Mouse (Mus musculus) MEL (cell line): ENCODE measurements around the gene Pyurf. TPM values are rescaled to one million over a fixed set of nuclear protein-coding genes. Genes with fewer than 3 reads are reported as not detected.
A peak's percentile ranks its signal among the peaks of the same experiment; 100 is the strongest.

Experiments
- DNase-seq: peaks from one replicate; pipeline ENCODE4 v3.0.0; 2011; ENCODE audit warnings: low read depth, low spot score
- H3K27ac ChIP-seq: 2 replicates; pipeline ENCODE4 v1.5.1; 2012; ENCODE audit warnings: low read depth, mild to moderate bottlenecking, control low read depth, low read length, moderate library complexity; ENCODE audit not compliant: control insufficient read depth
- H3K27me3 ChIP-seq, 2 experiments: fragments of 150-350 bp in 1 of 2; sonication (generic) in 1 of 2; 2 replicates each; pipeline ENCODE4 v1.6.1; 2012; ENCODE audit warnings: low read length in 2 of 2, mild to moderate bottlenecking in 2 of 2, improper control_type of control experiment in 1 of 2, moderate library complexity in 1 of 2; ENCODE audit not compliant: insufficient read depth in 2 of 2, control insufficient read depth in 1 of 2
- H3K36me3 ChIP-seq, 2 experiments: 2 replicates each; pipeline ENCODE4 v1.6.1; 2012 to 2014; ENCODE audit warnings: low read length in 2 of 2, improper control_type of control experiment in 1 of 2, inconsistent platforms in 1 of 2, mild to moderate bottlenecking in 1 of 2; ENCODE audit not compliant: insufficient read depth in 2 of 2, control insufficient read depth in 1 of 2
- H3K4me1 ChIP-seq, 2 experiments: fragments of 150-350 bp in 1 of 2; sonication (generic) in 1 of 2; 2 replicates each; pipeline ENCODE4 v1.6.1; 2012; ENCODE audit warnings: low read length in 2 of 2, improper control_type of control experiment in 1 of 2, mild to moderate bottlenecking in 1 of 2; ENCODE audit not compliant: insufficient read depth in 2 of 2, control insufficient read depth in 1 of 2
- H3K4me3 ChIP-seq, 2 experiments: fragments of 150-350 bp in 1 of 2; sonication (generic) in 1 of 2; 2 replicates each; pipeline ENCODE4 v1.5.1; 2012; ENCODE audit warnings: low read depth in 2 of 2, low read length in 2 of 2, mild to moderate bottlenecking in 2 of 2, moderate library complexity in 2 of 2, control low read depth in 1 of 2, improper control_type of control experiment in 1 of 2; ENCODE audit not compliant: control insufficient read depth in 1 of 2, insufficient read depth in 1 of 2
- H3K79me2 ChIP-seq: 2 replicates; pipeline ENCODE4 v1.6.1; 2012; ENCODE audit warnings: mild to moderate bottlenecking, low read length, moderate library complexity; ENCODE audit not compliant: control insufficient read depth, poor library complexity, insufficient read depth
- H3K9ac ChIP-seq: 2 replicates; pipeline ENCODE4 v1.6.1; 2012; ENCODE audit warnings: low read depth, mild to moderate bottlenecking, control low read depth, low read length, moderate library complexity; ENCODE audit not compliant: control insufficient read depth, poor library complexity, severe bottlenecking
- H3K9me3 ChIP-seq: fragments of 150-350 bp; sonication (generic); replicated peaks from 2 replicates; pipeline ENCODE4 v1.6.1; 2012; ENCODE audit warnings: mild to moderate bottlenecking, low read length, improper control_type of control experiment, moderate library complexity; ENCODE audit not compliant: insufficient read depth
- CTCF ChIP-seq, 3 experiments: IDR thresholded peaks in 2 of 3; conservative IDR thresholded peaks in 1 of 3; 2 replicates each; pipeline ENCODE4 v1.5.1; 2011 to 2012; ENCODE audit warnings: low read length in 3 of 3, low read depth in 2 of 3, mild to moderate bottlenecking in 2 of 3, improper control_type of control experiment in 1 of 3, inconsistent platforms in 1 of 3, mixed read lengths in 1 of 3, moderate library complexity in 1 of 3; ENCODE audit not compliant: control insufficient read depth in 1 of 3, insufficient read depth in 1 of 3, poor library complexity in 1 of 3, severe bottlenecking in 1 of 3
- E2F4 ChIP-seq: IDR thresholded peaks from 2 replicates; pipeline ENCODE4 v1.6.1; 2011; ENCODE audit warnings: low read depth, low read length, improper control_type of control experiment, borderline replicate concordance
- ELF1 ChIP-seq: IDR thresholded peaks from 2 replicates; pipeline ENCODE4 v1.6.1; 2014; ENCODE audit warnings: low read depth, mild to moderate bottlenecking, inconsistent platforms, low read length, improper control_type of control experiment, moderate library complexity
- EP300 ChIP-seq, 2 experiments: IDR thresholded peaks; 2 replicates each; pipeline ENCODE4 v1.6.1; 2011; ENCODE audit warnings: improper control_type of control experiment in 2 of 2, low read length in 2 of 2, low read depth in 1 of 2, mild to moderate bottlenecking in 1 of 2
- ETS1 ChIP-seq: IDR thresholded peaks from 2 replicates; pipeline ENCODE4 v1.6.1; 2012; ENCODE audit warnings: low read depth, mild to moderate bottlenecking, inconsistent platforms, low read length, improper control_type of control experiment, moderate library complexity
- GATA1 ChIP-seq: IDR thresholded peaks from 2 replicates; pipeline ENCODE4 v1.6.1; 2011; ENCODE audit warnings: low read depth, low read length, improper control_type of control experiment
- JUND ChIP-seq: IDR thresholded peaks from 2 replicates; pipeline ENCODE4 v1.6.1; 2011; ENCODE audit warnings: low read depth, mild to moderate bottlenecking, improper control_type of control experiment, low read length
- KAT2A ChIP-seq: conservative IDR thresholded peaks from 2 replicates; pipeline ENCODE4 v1.6.1; 2012; ENCODE audit warnings: low read depth, low read length, improper control_type of control experiment, inconsistent platforms
- MAX ChIP-seq: IDR thresholded peaks from 2 replicates; pipeline ENCODE4 v1.6.1; 2011; ENCODE audit warnings: low read length, improper control_type of control experiment
- MEF2A ChIP-seq: IDR thresholded peaks from 2 replicates; pipeline ENCODE4 v1.6.1; 2014; ENCODE audit warnings: low read depth, mild to moderate bottlenecking, inconsistent platforms, low read length, improper control_type of control experiment; ENCODE audit not compliant: poor library complexity, insufficient replicate concordance, severe bottlenecking; ENCODE audit errors: extremely low read depth
- MYC ChIP-seq: IDR thresholded peaks from 2 replicates; pipeline ENCODE4 v1.6.1; 2011; ENCODE audit warnings: low read depth, mild to moderate bottlenecking, low read length, improper control_type of control experiment, moderate library complexity
- POLR2A ChIP-seq, 2 experiments: IDR thresholded peaks; 2 replicates each; pipeline ENCODE4 v1.6.1; 2011 to 2012; ENCODE audit warnings: low read length in 2 of 2, mild to moderate bottlenecking in 2 of 2, control low read depth in 1 of 2, improper control_type of control experiment in 1 of 2, low read depth in 1 of 2, moderate library complexity in 1 of 2; ENCODE audit not compliant: control insufficient read depth in 1 of 2, insufficient read depth in 1 of 2, poor library complexity in 1 of 2
- POLR2AphosphoS5 ChIP-seq: IDR thresholded peaks from 2 replicates; pipeline ENCODE4 v1.6.1; 2012; ENCODE audit warnings: low read depth, borderline replicate concordance, mild to moderate bottlenecking, inconsistent platforms, low read length, moderate library complexity, mixed read lengths
- ZC3H11A ChIP-seq: IDR thresholded peaks from 2 replicates; pipeline ENCODE4 v1.6.1; 2012; ENCODE audit warnings: low read depth, mild to moderate bottlenecking, inconsistent platforms, low read length, improper control_type of control experiment
- polyA plus RNA-seq, 2 experiments: library from polyadenylated mRNA; stranded (reverse) in 1 of 2; unstranded in 1 of 2; fragments of >175 nt in 1 of 2; fragments of >200 nt in 1 of 2; gene quantifications; 2 replicates each; pipeline versions ENCODE4 v1.2.1 to v1.2.4; 2012; ENCODE audit warnings: low replicate concordance in 2 of 2, low read depth in 1 of 2; ENCODE audit not compliant: insufficient read length in 2 of 2, insufficient read depth in 1 of 2, missing spikeins in 1 of 2
- total RNA-seq: library from RNA; depleted of rRNA; stranded (reverse); fragments of 300-350 nt; gene quantifications from 2 replicates; pipeline ENCODE4 v1.2.3, GENCODE M21; 2012

The Pyurf gene
- total and polyA plus RNA-seq, 3 experiments = 2.9 to 3.3 TPM; not detected in 1

DNA sequence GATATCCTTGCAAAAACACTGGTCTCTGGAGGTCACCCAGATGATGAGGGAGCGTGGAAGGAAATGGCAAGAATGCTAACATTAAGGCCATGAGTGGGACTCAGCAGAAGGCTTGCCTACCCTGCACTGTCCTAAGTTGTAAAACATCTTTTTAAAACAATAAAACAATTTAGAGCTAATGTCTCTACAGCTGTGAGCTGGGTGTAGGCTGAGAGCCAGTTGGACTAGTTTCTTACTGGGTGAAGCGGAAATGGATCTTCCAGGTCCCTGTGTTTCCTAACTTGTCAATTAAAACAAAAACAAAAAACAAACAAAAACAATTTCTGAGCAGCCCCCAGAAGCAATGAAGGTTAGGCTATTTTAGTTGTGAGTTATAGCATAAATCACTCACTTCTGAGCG is 1.2 kb upstream of the Pyurf start:
- no peak overlapping the region for H3K4me3 ChIP-seq
- H3K27me3 ChIP-seq = no peaks in the 10 kb centered on the region
- no peak for DNase-seq
- no peaks in the 10 kb centered on the region; the same call in 1 of the 2 replicates for H3K79me2 ChIP-seq
- H3K27ac ChIP-seq = no peak overlapping the region
- peaks cover 0 to 4% of the 10 kb centered on the region in 2 experiments; a peak in 3 of 4 replicates for H3K36me3 ChIP-seq
- TF ChIP-seq ZC3H11A (no peak), GATA1 (no peak), MAX (no peak), E2F4 (no peak)
- H3K9me3 ChIP-seq = no peaks in the 10 kb centered on the region
- no peak overlapping the region for H3K9ac ChIP-seq
- H3K4me1 ChIP-seq = peaks cover 3 to 5% of the 10 kb centered on the region in 2 experiments; a peak in 3 of 4 replicates

DNA sequence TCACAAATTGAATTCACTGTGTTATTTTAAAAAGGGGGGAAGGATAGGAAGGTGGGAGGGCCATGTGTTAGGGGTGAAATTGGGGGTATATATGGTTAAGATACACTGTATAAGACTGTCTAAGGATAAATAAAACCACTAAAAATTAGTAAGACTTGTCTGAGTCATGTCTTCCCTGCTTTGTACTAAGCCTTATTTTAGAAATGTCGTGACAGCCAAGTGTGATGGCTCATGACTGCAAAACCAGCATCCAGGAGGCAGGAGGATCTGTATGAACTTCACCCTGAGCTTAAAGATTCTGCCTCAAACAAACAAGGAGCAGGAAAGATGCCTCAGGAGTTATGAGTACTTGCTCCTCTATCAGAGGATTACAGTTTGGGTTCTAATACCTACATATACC is 7.7 kb downstream of the Pyurf start:
- no peaks in the 10 kb centered on the region for H3K27me3 ChIP-seq
- no peak overlapping the region for H3K27ac ChIP-seq
- no peaks in the 10 kb centered on the region for H3K9me3 ChIP-seq
- DNase-seq = no peak
- H3K4me3 ChIP-seq = no peak overlapping the region
- H3K36me3 ChIP-seq = no peaks in the 10 kb centered on the region; a peak in 1 of 4 replicates
- TF ChIP-seq MEF2A = no peak
- TF ChIP-seq ZC3H11A = no peak
- no peak for TF ChIP-seq CTCF (IDR thresholded peaks at IDR 0.05 in 2 of 3, conservative IDR thresholded peaks at IDR 0.05 in 1 of 3; ENCODE audit: control insufficient read depth in 1 of 3, insufficient read depth in 1 of 3, low read depth in 2 of 3, low read length in 3 of 3, poor library complexity in 1 of 3, severe bottlenecking in 1 of 3)
- H3K9ac ChIP-seq = no peak overlapping the region
- H3K79me2 ChIP-seq = no peaks in the 10 kb centered on the region
- H3K4me1 ChIP-seq = no peaks in the 10 kb centered on the region

DNA sequence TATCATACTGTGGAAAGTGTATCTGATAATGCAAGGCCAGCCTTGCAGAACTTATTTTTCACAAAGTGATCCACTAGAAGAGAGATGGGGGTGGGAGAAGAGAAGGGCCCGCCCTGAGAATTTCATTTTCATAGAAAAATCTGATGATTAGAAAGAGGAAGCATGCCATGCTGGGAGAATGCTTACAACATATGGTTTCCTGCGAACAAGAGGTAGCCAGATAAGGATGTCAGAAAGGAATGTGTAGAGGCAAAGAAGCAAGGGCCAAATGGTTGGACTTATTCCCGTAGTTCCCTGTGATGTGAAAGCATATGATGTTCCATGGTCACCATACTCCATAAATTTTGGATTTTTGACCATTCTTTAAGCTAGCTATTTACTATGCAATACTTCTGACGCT is 30.6 kb downstream of the Pyurf start:
- H3K4me3 ChIP-seq = no peak overlapping the region
- peak; percentile 62 for DNase-seq
- peaks cover 0 to 4% of the 10 kb centered on the region in 2 experiments; a peak in 1 of 4 replicates for H3K4me1 ChIP-seq
- H3K27ac ChIP-seq = no peak overlapping the region
- TF ChIP-seq POLR2A (IDR thresholded peaks at IDR 0.05; ENCODE audit: control insufficient read depth in 1 of 2, insufficient read depth in 1 of 2, low read depth in 1 of 2, low read length in 2 of 2, poor library complexity in 1 of 2) (no peak), EP300 (IDR thresholded peaks at IDR 0.05; ENCODE audit: low read depth in 1 of 2, low read length in 2 of 2) (peak in 1 of 2 experiments; percentile 27; a peak in 1 of 4 replicates), ELF1 (no peak), GATA1 (peak; percentile 63), MYC (0 out of 2 replicates have a peak, but pooled peaks have one; percentile 31), ETS1 (peak; percentile 39; the same call in 1 of the 2 replicates), POLR2AphosphoS5 (no peak), JUND (no peak), KAT2A (no peak)
- no peaks in the 10 kb centered on the region for H3K79me2 ChIP-seq
- H3K36me3 ChIP-seq = peaks cover 0 to 6% of the 10 kb centered on the region in 2 experiments; a peak in 2 of 4 replicates
- no peaks in the 10 kb centered on the region for H3K9me3 ChIP-seq
- H3K27me3 ChIP-seq = no peaks in the 10 kb centered on the region
- no peak overlapping the region for H3K9ac ChIP-seq
